Mouse (Mus musculus) midbrain, embryonic 13.5 days (tissue): ENCODE results near the gene Hist1h4h. TPM values are rescaled to one million over a fixed set of nuclear protein-coding genes. Genes with fewer than 3 reads are reported as not detected.

Source experiments
- ATAC-seq: fragments of 200-750 bp; cut with Nextera tagmentation; 2 replicates; pipeline ENCODE4 v1.8.0; 2017; ENCODE audit warnings: mild to moderate bottlenecking, moderate TSS enrichment, moderate library complexity
- H3K27ac ChIP-seq: fragments of 300-500 bp; sonication (generic); 2 replicates; pipeline ENCODE4 v1.5.1; 2015; ENCODE audit warnings: inconsistent platforms, mild to moderate bottlenecking, moderate library complexity
- H3K27me3 ChIP-seq: fragments of 300-500 bp; sonication (generic); 2 replicates; pipeline ENCODE4 v1.6.1; 2015; ENCODE audit warnings: mild to moderate bottlenecking, inconsistent platforms
- H3K36me3 ChIP-seq: fragments of 300-500 bp; sonication (generic); 2 replicates; pipeline ENCODE4 v1.6.1; 2015; ENCODE audit warnings: mild to moderate bottlenecking, inconsistent platforms
- H3K4me1 ChIP-seq: fragments of 300-500 bp; sonication (generic); replicated peaks from 2 replicates; pipeline ENCODE4 v1.6.1; 2015; ENCODE audit warnings: inconsistent platforms
- H3K4me2 ChIP-seq: fragments of 300-500 bp; sonication (generic); replicated peaks from 2 replicates; pipeline ENCODE4 v1.6.1; 2015; ENCODE audit warnings: moderate library complexity, mild to moderate bottlenecking, inconsistent platforms
- H3K4me3 ChIP-seq: fragments of 300-500 bp; sonication (generic); replicated peaks from 2 replicates; pipeline ENCODE4 v1.5.1; 2015; ENCODE audit warnings: mild to moderate bottlenecking, inconsistent platforms
- H3K9ac ChIP-seq: fragments of 300-500 bp; sonication (generic); replicated peaks from 2 replicates; pipeline ENCODE4 v1.6.1; 2015; ENCODE audit warnings: mild to moderate bottlenecking, inconsistent platforms
- H3K9me3 ChIP-seq: fragments of 300-500 bp; sonication (generic); 2 replicates; pipeline ENCODE4 v1.6.1; 2016; ENCODE audit warnings: mild to moderate bottlenecking, inconsistent platforms
- WGBS: fragments of 180-500 bp; shearing (Covaris S2); methylation state at CpG from one replicate; pipeline ENCODE4 v1.1.7; 2015; 5-methylcytosine and 5-hydroxymethylcytosine counted together
- polyA plus RNA-seq: library from polyadenylated mRNA; unstranded; fragments of >200 nt; fragmentation: Nextera tagmentation; extraction: Ambion mirVana; gene quantifications from 2 replicates; pipeline ENCODE4 v1.2.1, GENCODE M21; 2015

Hist1h4h gene
- polyA plus RNA-seq: 6.4 and 7.4 TPM in 2 replicates

DNA sequence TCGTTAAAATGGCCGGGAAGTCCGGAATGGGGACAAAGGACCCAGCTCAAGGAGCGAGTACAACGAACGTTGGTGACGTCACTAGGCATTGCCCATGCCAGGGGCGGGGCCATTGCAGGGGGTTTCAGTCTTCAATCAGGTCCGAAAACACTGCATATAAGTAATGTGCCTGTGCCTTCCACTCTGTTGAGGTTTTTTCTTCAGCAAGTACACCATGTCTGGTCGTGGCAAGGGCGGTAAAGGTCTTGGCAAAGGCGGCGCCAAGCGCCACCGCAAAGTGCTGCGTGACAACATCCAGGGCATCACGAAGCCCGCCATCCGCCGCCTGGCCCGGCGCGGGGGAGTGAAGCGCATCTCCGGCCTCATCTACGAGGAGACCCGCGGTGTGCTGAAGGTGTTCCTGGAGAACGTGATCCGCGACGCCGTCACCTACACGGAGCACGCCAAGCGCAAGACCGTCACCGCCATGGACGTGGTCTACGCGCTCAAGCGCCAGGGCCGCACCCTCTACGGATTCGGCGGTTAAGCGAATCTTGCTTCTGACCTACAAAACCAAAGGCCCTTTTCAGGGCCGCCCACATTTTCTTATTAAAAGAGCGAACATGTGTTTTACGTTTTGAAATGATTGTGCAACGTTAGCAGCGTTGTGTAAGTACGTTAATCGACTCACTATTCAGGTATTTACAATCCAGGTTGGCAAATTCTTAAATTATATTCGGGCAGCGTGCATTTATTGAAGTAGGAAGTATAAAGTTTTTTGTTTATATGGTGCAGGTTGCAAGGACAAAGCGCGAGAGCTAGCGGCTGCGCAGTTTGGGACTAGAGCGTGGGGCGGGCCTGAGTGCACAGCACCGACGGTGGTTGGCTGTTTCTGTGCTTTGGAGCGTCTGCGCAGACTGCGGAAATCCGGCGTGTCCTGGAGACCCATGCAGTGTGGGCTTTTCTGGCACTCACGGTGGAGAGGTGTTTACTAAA lies at the start of gene Hist1h4h:
Hist1h4h (plus strand) TSS at position 150 of the 975 bp plus-strand sequence.
- Histone ChIP-seq H3K9me3 (no peaks in the 10 kb centered on the region), H3K4me1 (peaks cover 45% of the 10 kb centered on the region), H3K4me3 (peak within 1 kb of the TSS; percentile 55), H3K9ac (peak within 1 kb of the TSS; percentile 80), H3K36me3 (no peaks in the 10 kb centered on the region), H3K27me3 (no peaks in the 10 kb centered on the region), H3K27ac (peak within 1 kb of the TSS; percentile 98), H3K4me2 (peak within 1 kb of the TSS; percentile 76)
- WGBS: under 1% methylated on average over 56 of the region's 70 CpGs
- peak; percentile 89 for ATAC-seq

- ATAC-seq: no peak
- no peak overlapping the region for H3K4me3 ChIP-seq
- H3K27ac ChIP-seq: no peak overlapping the region
- H3K4me2 ChIP-seq: no peak overlapping the region
- peaks cover under 1% of the 10 kb centered on the region; the same call in 1 of the 2 replicates for H3K4me1 ChIP-seq
- H3K9me3 ChIP-seq: no peaks in the 10 kb centered on the region
- H3K36me3 ChIP-seq: no peaks in the 10 kb centered on the region
- no peak overlapping the region for H3K9ac ChIP-seq
- WGBS: 86% methylated on average over 2 of the region's 2 CpGs
- peaks cover 9% of the 10 kb centered on the region for H3K27me3 ChIP-seq
Observed at GRCm38 (mm10) chr13:23483153-23483552, 47.7 kb upstream of the Hist1h4h start.

GRCm38 (mm10) chr13:23485271-23485670 lies 45.6 kb upstream of the Hist1h4h start:
- 55% methylated on average over 5 of the region's 5 CpGs for WGBS
- H3K4me1 ChIP-seq: peaks cover 6% of the 10 kb centered on the region; the same call in 1 of the 2 replicates
- peaks cover 9% of the 10 kb centered on the region for H3K27me3 ChIP-seq
- H3K4me3 ChIP-seq: no peak overlapping the region
- no peaks in the 10 kb centered on the region for H3K9me3 ChIP-seq
- no peak overlapping the region for H3K9ac ChIP-seq
- no peak overlapping the region for H3K4me2 ChIP-seq
- no peak for ATAC-seq
- no peaks in the 10 kb centered on the region for H3K36me3 ChIP-seq
- H3K27ac ChIP-seq: no peak overlapping the region

GRCm38 (mm10) chr13:23488400-23489322 lies 42.2 kb upstream of the Hist1h4h start, which contains the start of gene Btn2a2:
Btn2a2 (minus strand) TSS chr13:23488857.
- H3K27ac ChIP-seq: no peak within 1 kb of the TSS
- peak within 1 kb of the TSS; percentile 33 for H3K4me3 ChIP-seq
- H3K4me2 ChIP-seq: peak within 1 kb of the TSS; percentile 58
- no peak within 1 kb of the TSS for H3K9ac ChIP-seq
- peaks cover 15% of the 10 kb centered on the region for H3K4me1 ChIP-seq
- H3K27me3 ChIP-seq: peaks cover 9% of the 10 kb centered on the region
- peak; percentile 97 for ATAC-seq
- 4% methylated on average over 13 of the region's 14 CpGs for WGBS
- no peaks in the 10 kb centered on the region for H3K9me3 ChIP-seq
- no peaks in the 10 kb centered on the region for H3K36me3 ChIP-seq

DNA sequence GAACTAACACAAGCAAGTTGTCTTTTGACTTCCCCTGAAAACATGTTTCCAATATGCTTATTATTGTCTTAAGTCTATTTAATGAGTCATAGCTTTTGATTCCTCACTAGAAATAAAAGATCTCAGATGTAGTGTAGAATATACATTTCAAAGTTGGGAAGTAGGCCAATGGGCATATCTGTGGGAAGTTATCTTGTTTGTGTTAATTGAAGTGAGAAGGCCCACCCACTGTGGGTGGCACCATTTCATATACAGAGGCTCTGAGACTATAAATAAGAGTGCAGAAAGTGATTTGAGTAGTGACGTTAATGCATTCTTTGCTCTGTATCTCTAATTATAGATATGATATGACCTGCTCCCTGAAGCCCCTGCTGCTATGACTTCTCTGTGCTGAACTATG lies 40.0 kb upstream of the Hist1h4h start:
- H3K36me3 ChIP-seq: no peaks in the 10 kb centered on the region
- H3K9me3 ChIP-seq: no peaks in the 10 kb centered on the region
- H3K9ac ChIP-seq: no peak overlapping the region
- H3K4me1 ChIP-seq: peaks cover 15% of the 10 kb centered on the region
- 59% methylated on average over 1 of the region's 1 CpGs for WGBS
- H3K27me3 ChIP-seq: peaks cover 9% of the 10 kb centered on the region
- H3K4me2 ChIP-seq: no peak overlapping the region
- no peak for ATAC-seq
- H3K27ac ChIP-seq: no peak overlapping the region
- H3K4me3 ChIP-seq: no peak overlapping the region

DNA sequence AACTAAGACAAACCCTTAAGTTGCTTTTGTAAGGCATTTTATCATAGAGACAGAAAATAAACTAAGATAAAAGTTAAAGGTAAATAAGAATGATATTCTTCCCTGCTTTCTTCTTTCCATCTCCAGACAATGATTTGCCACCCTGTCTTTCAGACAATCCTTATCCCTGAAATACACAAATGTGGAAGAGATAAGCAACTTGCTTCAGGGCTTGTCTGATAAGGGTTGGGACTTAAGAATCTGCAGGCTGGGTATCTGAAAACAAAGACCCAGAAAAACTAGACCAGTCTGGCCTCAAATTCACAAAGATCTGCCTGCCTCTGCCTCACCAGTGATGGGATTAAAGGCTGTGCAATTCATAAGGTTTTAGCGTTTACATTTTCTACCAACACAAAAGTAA lies 39.6 kb upstream of the Hist1h4h start:
- peaks cover 9% of the 10 kb centered on the region for H3K27me3 ChIP-seq
- no peak overlapping the region for H3K9ac ChIP-seq
- no peak overlapping the region for H3K27ac ChIP-seq
- no peak overlapping the region for H3K4me2 ChIP-seq
- H3K4me1 ChIP-seq: peaks cover 15% of the 10 kb centered on the region
- ATAC-seq: no peak
- no peaks in the 10 kb centered on the region for H3K36me3 ChIP-seq
- no peaks in the 10 kb centered on the region for H3K9me3 ChIP-seq
- WGBS: 18% methylated on average over 1 of the region's 1 CpGs
- no peak overlapping the region for H3K4me3 ChIP-seq

DNA sequence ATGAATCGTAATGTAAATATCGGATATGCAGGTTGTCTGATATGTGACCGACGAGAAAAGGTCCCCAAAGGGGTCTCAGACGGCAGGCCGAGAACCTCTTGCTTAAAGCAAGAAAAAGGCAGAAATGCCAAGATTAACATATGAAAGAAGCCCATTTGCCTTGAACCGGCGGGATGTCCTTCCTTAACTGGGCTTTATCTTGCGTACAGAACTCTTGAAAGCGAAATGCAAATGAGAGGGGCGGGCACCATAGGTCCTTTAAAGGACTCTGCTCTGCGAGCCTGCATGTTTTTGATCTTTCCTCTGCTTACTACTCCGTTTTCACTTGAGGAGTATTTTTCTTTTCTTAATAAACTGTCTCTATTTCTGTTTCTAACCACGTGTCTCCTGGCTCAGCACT lies 38.9 kb upstream of the Hist1h4h start:
- Histone ChIP-seq H3K9ac (peak overlapping the region; percentile 36; the same call in 1 of the 2 replicates), H3K27me3 (peaks cover 6% of the 10 kb centered on the region), H3K4me2 (peak overlapping the region; percentile 45), H3K9me3 (no peaks in the 10 kb centered on the region), H3K36me3 (no peaks in the 10 kb centered on the region), H3K4me1 (peaks cover 15% of the 10 kb centered on the region), H3K27ac (no peak overlapping the region), H3K4me3 (peak overlapping the region; percentile 31)
- no peak for ATAC-seq
- 4% methylated on average over 14 of the region's 14 CpGs for WGBS

GRCm38 (mm10) chr13:23495526-23495925 lies 35.3 kb upstream of the Hist1h4h start:
- H3K9me3 ChIP-seq: no peaks in the 10 kb centered on the region
- no peak overlapping the region for H3K4me2 ChIP-seq
- ATAC-seq: no peak
- no peak overlapping the region for H3K9ac ChIP-seq
- H3K4me1 ChIP-seq: peaks cover 18% of the 10 kb centered on the region
- H3K36me3 ChIP-seq: no peaks in the 10 kb centered on the region
- WGBS: 79% methylated on average over 6 of the region's 6 CpGs
- H3K27ac ChIP-seq: no peak overlapping the region
- H3K4me3 ChIP-seq: no peak overlapping the region
- H3K27me3 ChIP-seq: peaks cover 15% of the 10 kb centered on the region

GRCm38 (mm10) chr13:23497656-23498321 lies 33.1 kb upstream of the Hist1h4h start:
- Histone ChIP-seq H3K36me3 (no peaks in the 10 kb centered on the region), H3K4me3 (no peak overlapping the region), H3K9me3 (no peaks in the 10 kb centered on the region), H3K27me3 (peaks cover 21% of the 10 kb centered on the region), H3K4me2 (peak overlapping the region; percentile 28), H3K27ac (no peak overlapping the region), H3K9ac (no peak overlapping the region), H3K4me1 (peaks cover 9% of the 10 kb centered on the region; the same call in 1 of the 2 replicates)
- 3% methylated on average over 19 of the region's 19 CpGs for WGBS
- no peak for ATAC-seq

DNA sequence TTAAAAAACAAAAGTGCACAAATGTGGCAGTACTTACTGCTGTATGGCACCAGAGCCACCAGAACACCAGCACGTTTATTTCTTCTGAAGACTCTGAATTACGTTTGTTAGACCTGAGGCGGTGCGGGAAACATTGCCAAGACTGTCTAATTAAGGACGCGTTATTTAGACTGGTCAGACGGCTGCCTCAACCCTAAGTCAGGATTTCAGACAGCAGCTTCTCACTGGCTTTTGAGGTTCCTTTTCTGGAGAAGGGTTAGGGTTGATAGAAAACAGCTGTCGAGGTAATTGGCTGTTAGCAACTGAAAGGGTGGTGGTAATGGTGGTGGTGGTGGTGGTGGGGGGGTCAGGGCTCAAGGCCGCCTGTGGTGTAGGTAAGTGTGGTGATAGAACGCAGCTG lies 32.2 kb upstream of the Hist1h4h start:
- no peak for ATAC-seq
- Histone ChIP-seq H3K4me1 (peaks cover 9% of the 10 kb centered on the region; the same call in 1 of the 2 replicates), H3K36me3 (no peaks in the 10 kb centered on the region), H3K9me3 (no peaks in the 10 kb centered on the region), H3K27ac (no peak overlapping the region), H3K9ac (no peak overlapping the region), H3K4me3 (peak overlapping the region; percentile 15), H3K27me3 (peaks cover 21% of the 10 kb centered on the region), H3K4me2 (peak overlapping the region; percentile 28)
- whole genome bisulfite sequencing: 7% methylated on average over 10 of the region's 10 CpGs

GRCm38 (mm10) chr13:23499943-23500342 lies 30.9 kb upstream of the Hist1h4h start:
- Histone ChIP-seq H3K27me3 (peaks cover 21% of the 10 kb centered on the region), H3K9me3 (no peaks in the 10 kb centered on the region), H3K36me3 (no peaks in the 10 kb centered on the region), H3K4me3 (no peak overlapping the region), H3K4me2 (no peak overlapping the region), H3K4me1 (peaks cover 10% of the 10 kb centered on the region; the same call in 1 of the 2 replicates), H3K27ac (no peak overlapping the region), H3K9ac (no peak overlapping the region)
- WGBS: 6% methylated on average over 7 of the region's 7 CpGs
- ATAC-seq: no peak
